Mouse (Mus musculus) thymus, postnatal 36 days (tissue): ENCODE measurements at regions not wholly inside any gene's neighbourhood (a gene's known extent, or its start where the extent isn't known, plus 50 kb on each side); places are given as distances from the start of the nearest gene placed in this dataset.

Source experiments
- DNase-seq, 2 experiments: peaks; one replicate each; pipeline ENCODE4 v3.0.0; 2022; ENCODE audit warnings: mixed read lengths in 2 of 2

DNA sequence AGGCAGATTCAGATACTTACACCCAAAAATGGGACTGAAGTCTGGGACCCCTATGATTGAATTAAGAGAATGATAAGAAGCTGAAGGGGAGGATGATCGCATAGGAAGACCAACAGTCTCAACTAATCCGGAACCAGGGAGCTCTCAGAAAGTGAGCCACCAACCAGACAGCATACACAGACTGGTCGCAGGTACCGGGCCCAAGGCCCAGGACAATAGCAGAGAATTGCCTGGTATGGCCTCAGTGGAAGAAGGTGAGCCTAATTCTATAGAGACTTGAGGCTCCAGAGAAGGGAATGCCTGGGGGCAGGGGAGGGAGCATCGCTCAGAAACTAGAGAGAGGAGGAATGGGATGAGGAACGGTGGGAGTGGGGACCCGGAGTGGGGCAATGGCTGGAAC, 1116.8 kb downstream of the Basp1 start:
- no peak for DNase-seq

DNA sequence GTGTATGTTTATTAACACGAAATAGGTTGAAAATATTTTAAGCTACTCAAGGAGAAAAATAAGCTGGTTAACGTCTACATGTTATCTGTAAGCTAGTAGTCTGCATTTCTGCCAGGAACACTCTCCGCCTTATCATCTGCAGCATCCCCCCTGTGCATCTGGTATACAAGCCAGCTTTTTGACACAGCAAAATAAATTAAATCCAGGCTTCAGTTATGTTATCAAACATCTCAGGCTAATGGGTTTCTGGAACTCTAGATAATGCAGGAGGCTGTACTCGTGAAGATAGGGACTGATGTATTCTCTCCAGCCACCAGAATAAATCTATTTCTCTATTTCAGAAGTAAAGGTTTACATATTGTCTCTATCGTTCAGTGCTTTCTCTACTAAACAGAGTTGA, 1138.5 kb downstream of the Basp1 start:
- no peak for DNase-seq

DNA sequence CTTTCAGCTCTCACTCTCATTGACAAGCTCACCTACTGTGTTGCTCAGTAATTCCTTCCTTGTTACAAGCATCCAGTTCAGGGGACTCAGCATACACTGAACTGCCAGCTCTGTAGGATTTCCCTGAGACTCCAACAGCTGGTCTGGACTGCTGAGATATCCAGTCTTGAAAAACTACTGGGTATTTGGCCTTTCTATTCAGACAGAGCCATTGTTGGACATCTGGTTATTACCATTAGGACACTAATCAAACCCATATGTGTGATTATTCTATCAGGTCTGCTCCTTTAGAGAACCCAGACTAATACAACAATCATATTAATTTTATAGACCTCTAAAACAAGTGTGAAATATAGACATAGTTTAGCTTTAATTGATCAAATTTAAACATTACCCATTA, 1146.2 kb downstream of the Basp1 start:
- DNase-seq: no peak
